Mouse (Mus musculus) heart, postnatal 36 days (tissue): ENCODE results near the gene Cdk5rap2. TPM values are rescaled to one million over a fixed set of nuclear protein-coding genes. Genes with fewer than 3 reads are reported as not detected.

Source experiments
- DNase-seq, 2 experiments: peaks; one replicate each; pipeline ENCODE4 v3.0.0; 2021 to 2022
- intact Hi-C: fragments of 180-260 bp; cut with DNase I; formaldehyde crosslinking; loops from one replicate; pipeline ENCODE4 v1.15.1; 2025
- total RNA-seq, 2 experiments: library from RNA; stranded (reverse); gene quantifications; 2 replicates each; pipeline ENCODE4 v1.2.3; 2021

The Cdk5rap2 gene
- total RNA-seq, 2 experiments from 2014 or later = 4.4 to 4.8 TPM

DNA sequence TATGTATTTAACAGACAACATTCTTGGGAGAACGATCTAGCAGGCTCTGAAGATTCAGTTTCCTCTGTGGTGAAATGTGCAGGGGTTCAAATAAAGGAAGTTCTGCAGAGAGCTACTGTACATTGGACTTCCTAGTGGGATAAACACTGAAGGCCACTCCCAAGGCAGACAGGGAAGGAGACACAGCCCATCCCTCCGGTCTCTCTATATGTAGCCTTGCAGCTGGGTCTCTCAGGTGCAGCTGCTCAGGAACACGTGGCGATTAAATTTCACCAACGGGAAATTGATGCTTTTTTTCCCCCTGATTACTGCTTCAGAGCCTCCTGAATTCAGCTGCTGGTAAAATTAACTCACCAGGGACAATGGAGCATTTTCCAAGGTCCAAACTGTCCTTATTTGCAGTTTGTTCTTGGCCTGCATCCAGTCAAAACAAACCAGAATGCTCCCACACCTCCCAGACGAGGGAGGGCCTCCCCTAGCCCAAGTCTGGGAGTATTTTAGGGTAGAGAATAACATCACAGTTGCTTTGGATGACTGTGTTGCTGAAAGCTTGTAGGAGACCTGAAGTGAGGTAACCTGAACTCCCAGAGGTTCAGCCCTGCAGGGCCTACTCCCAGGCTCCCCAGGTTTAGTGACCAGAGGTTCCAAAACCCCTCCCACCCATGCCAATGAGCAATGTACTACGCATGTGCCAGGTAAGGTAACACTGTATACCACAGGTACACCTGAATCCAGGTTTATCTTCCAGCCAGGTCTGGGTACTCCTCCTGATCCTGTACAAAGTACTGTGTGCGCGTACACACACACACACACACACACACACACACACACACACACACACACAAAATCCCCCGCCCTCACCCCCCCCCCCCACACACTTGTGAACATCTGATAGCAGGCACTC lies 189.7 kb downstream of the Cdk5rap2 start:
- peak; percentile 47 to 52 for DNase-seq
- intact Hi-C loops = loop anchor here (5.0 kb wide), 1 partner anchor 37 kb away; no protein-coding TSS in a partner anchor

DNA sequence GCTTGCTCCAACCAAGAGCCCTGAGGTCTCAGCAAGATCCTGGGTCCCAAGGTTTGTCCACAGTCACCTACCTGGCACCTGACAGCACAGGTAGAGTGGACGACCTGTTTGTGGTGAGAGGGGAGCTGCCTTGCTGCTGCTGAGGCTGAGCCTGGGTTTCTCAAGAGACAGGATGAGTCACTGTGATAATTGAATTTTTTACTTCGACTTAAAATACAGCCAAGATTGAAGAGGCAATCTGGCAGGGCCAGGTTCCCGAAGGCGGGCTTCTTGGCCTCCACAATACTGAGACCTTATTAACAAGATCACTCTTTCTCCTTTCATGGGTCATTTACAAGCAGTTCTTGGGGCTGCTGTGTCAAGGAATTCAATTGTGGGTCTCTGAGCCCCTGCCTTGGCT lies 190.5 kb downstream of the Cdk5rap2 start:
- DNase-seq = peak in 1 of 2 experiments; percentile 31
- intact Hi-C loops = loop anchor here (5.0 kb wide), 1 partner anchor 38 kb away; no protein-coding TSS in a partner anchor

DNA sequence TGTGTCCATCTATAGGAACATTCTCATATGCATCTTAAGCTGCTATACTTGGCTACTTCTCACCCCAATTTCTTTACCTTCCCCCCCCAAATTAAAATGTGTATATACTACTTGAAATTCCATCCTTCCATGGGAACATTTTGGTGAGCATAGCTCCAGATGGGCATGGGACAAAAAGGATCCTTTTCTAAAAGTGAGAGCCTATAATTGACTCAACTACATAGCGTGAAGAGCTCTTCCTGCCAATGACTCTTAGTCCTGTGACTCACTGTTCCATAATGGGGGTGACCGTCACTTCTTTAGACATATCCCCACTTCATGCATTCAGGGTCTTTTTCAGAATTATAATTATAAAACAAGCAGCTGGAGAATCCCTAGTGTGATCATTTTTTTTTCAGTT lies 224.3 kb downstream of the Cdk5rap2 start:
- DNase-seq = no peak
- intact Hi-C loops = no loop called here

Other genes with a start within 250 kb of the Cdk5rap2 start
- 10 to 100 TPM; 12.7 to 14.4 TPM for gene Megf9, start 124.6 kb upstream of the Cdk5rap2 start, total RNA-seq